Mouse (Mus musculus) midbrain, postnatal 0 days (tissue): ENCODE results near the gene Htra1. TPM values are rescaled to one million over a fixed set of nuclear protein-coding genes. Genes with fewer than 3 reads are reported as not detected.

Source experiments
- ATAC-seq: fragments of 200-750 bp; cut with Nextera tagmentation; 2 replicates; pipeline ENCODE4 v1.8.0; 2017; ENCODE audit warnings: moderate number of reproducible peaks, mild to moderate bottlenecking, moderate TSS enrichment, moderate library complexity; ENCODE audit not compliant: low FRiP score
- DNase-seq: peaks from one replicate; pipeline ENCODE4 v3.0.0-alpha.2; 2015; ENCODE audit warnings: low spot score
- H3K27ac ChIP-seq: fragments of 300-500 bp; sonication (generic); 2 replicates; pipeline ENCODE4 v1.5.1; 2014; ENCODE audit warnings: low read depth, mild to moderate bottlenecking, low read length, mixed read lengths
- H3K27me3 ChIP-seq: fragments of 300-500 bp; sonication (generic); 2 replicates; pipeline ENCODE4 v1.6.1; 2014; ENCODE audit warnings: low read length, control low read depth, mixed read lengths; ENCODE audit not compliant: insufficient read depth
- H3K36me3 ChIP-seq: fragments of 300-500 bp; sonication (generic); 2 replicates; pipeline ENCODE4 v1.6.1; 2014; ENCODE audit warnings: low read length, control low read depth, mixed read lengths; ENCODE audit not compliant: insufficient read depth
- H3K4me1 ChIP-seq: fragments of 300-500 bp; sonication (generic); 2 replicates; pipeline ENCODE4 v1.6.1; 2014; ENCODE audit warnings: mild to moderate bottlenecking, control low read depth, antibody characterized with exemption, low read length, mixed read lengths; ENCODE audit not compliant: insufficient read depth
- H3K4me2 ChIP-seq: fragments of 300-500 bp; sonication (generic); 2 replicates; pipeline ENCODE4 v1.6.1; 2014; ENCODE audit warnings: low read depth, mild to moderate bottlenecking, low read length, mixed read lengths; ENCODE audit not compliant: poor library complexity, severe bottlenecking
- H3K4me3 ChIP-seq: fragments of 300-500 bp; sonication (generic); 2 replicates; pipeline ENCODE4 v1.5.1; 2014; ENCODE audit warnings: low read depth, mild to moderate bottlenecking, low read length, moderate library complexity
- H3K9ac ChIP-seq: fragments of 300-500 bp; sonication (generic); replicated peaks from 2 replicates; pipeline ENCODE4 v1.6.1; 2014; ENCODE audit warnings: mild to moderate bottlenecking, low read length, moderate library complexity, mixed read lengths; ENCODE audit not compliant: poor library complexity, severe bottlenecking
- H3K9me3 ChIP-seq: fragments of 300-500 bp; sonication (generic); 2 replicates; pipeline ENCODE4 v1.6.1; 2016; ENCODE audit warnings: low read length, control low read depth
- CTCF ChIP-seq: IDR thresholded peaks from 2 replicates; pipeline ENCODE4 v1.5.1; 2016; ENCODE audit warnings: antibody characterized with exemption, mild to moderate bottlenecking
- WGBS: fragments of 180-500 bp; shearing (Covaris S2); extraction: QIAGEN DNeasy Blood & Tissue Kit; methylation state at CpG from one replicate; pipeline ENCODE4 v1.1.7; 2014; 5-methylcytosine and 5-hydroxymethylcytosine counted together
- polyA plus RNA-seq: library from polyadenylated mRNA; unstranded; fragments of >200 nt; fragmentation: Nextera tagmentation; extraction: Ambion mirVana; gene quantifications from 2 replicates; pipeline ENCODE4 v1.2.1, GENCODE M21; 2015
- total RNA-seq: library from RNA; depleted of rRNA; stranded (reverse); fragments of >200 nt; gene quantifications from 2 replicates; pipeline ENCODE4 v1.2.3, GENCODE M21; 2014

Gene Htra1
- total and polyA plus RNA-seq, 2 experiments from 2014 or later, result 31.8 to 32.9 TPM

GRCm38 (mm10) chr7:130988146-130988545 is 52.2 kb downstream of the Htra1 start:
- Histone ChIP-seq H3K4me1 (no peaks in the 10 kb centered on the region), H3K36me3 (no peaks in the 10 kb centered on the region), H3K27me3 (no peaks in the 10 kb centered on the region), H3K27ac (no peak overlapping the region), H3K9me3 (no peaks in the 10 kb centered on the region), H3K4me3 (no peak overlapping the region), H3K9ac (no peak overlapping the region), H3K4me2 (no peak overlapping the region)
- TF ChIP-seq CTCF, result no peak
- DNase-seq (no peak), ATAC-seq (no peak)
- WGBS, result 70% methylated on average over 5 of the region's 5 CpGs

GRCm38 (mm10) chr7:130989371-130989770 is 53.5 kb downstream of the Htra1 start:
- ATAC-seq (no peak), DNase-seq (no peak)
- Histone ChIP-seq H3K27me3 (no peaks in the 10 kb centered on the region), H3K4me2 (no peak overlapping the region), H3K9ac (no peak overlapping the region), H3K4me3 (no peak overlapping the region), H3K9me3 (no peaks in the 10 kb centered on the region), H3K36me3 (no peaks in the 10 kb centered on the region), H3K27ac (no peak overlapping the region), H3K4me1 (no peaks in the 10 kb centered on the region)
- WGBS, result 48% methylated on average over 3 of the region's 3 CpGs
- no peak for TF ChIP-seq CTCF

DNA sequence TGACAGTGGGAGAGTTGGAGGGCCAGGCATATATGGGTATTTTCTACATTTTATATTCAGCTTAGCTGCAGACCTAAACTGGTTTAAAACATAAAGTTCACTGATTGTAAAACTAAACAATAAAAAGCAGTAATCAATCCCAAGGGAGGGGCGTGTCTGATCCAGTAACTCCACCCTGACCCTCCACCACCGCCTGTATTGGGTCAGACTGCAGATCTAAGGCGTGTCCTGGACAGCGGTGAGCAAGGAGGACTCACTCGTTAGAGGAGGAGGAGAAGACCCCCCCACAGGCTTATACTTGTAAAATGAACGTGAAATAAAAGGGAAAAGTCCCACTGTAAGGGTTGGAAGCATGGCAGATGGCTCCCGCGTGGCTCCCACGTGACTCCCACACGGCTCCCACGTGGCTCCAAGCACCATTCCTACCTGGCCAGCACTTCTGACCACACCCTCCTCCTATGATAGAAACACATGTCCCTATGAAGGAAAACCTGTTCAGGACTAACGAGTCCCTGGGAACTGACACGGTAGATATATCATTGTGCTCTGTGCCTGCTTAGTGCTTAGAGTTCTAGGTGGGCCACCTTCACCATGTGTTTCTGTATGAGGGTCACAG is 55.4 kb downstream of the Htra1 start:
- H3K36me3 ChIP-seq, result no peaks in the 10 kb centered on the region
- no peak for TF ChIP-seq CTCF
- no peaks in the 10 kb centered on the region; the same call in 1 of the 2 replicates for H3K9me3 ChIP-seq
- H3K4me3 ChIP-seq, result no peak overlapping the region
- H3K4me2 ChIP-seq, result no peak overlapping the region
- H3K4me1 ChIP-seq, result no peaks in the 10 kb centered on the region
- no peaks in the 10 kb centered on the region for H3K27me3 ChIP-seq
- H3K9ac ChIP-seq, result no peak overlapping the region
- WGBS, result 88% methylated on average over 13 of the region's 13 CpGs
- no peak overlapping the region for H3K27ac ChIP-seq
- ATAC-seq (no peak), DNase-seq (no peak)

DNA sequence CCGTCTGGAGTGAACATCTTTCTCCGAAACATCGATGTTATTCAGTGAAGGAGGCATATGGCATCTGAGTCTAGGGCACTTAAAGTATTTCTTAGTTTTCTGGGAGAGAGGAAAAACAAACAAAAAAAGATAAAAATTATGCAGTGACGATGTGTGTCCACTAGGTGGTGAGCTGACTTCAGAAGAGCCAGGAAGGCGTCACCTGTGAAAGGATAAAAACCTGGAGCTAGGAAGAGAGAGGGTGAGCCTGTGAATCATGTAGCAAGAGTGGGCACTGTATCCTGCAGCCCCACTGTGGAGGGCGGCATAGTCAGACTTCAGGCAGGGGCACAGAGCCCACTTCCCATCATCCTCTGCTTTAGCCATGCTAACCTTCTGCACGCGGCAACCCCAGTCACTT is 58.0 kb downstream of the Htra1 start:
- Histone ChIP-seq H3K36me3 (no peaks in the 10 kb centered on the region), H3K9me3 (no peaks in the 10 kb centered on the region; the same call in 1 of the 2 replicates), H3K27ac (no peak overlapping the region), H3K4me3 (no peak overlapping the region), H3K4me2 (no peak overlapping the region), H3K27me3 (no peaks in the 10 kb centered on the region), H3K9ac (no peak overlapping the region), H3K4me1 (no peaks in the 10 kb centered on the region)
- peak; percentile 82 for TF ChIP-seq CTCF
- ATAC-seq (no peak), DNase-seq (peak; percentile 53)
- WGBS, result 52% methylated on average over 8 of the region's 8 CpGs

GRCm38 (mm10) chr7:131001976-131002726 is 66.2 kb downstream of the Htra1 start:
- no peaks in the 10 kb centered on the region for H3K27me3 ChIP-seq
- no peak overlapping the region for H3K27ac ChIP-seq
- DNase-seq (no peak), ATAC-seq (no peak)
- no peak overlapping the region for H3K4me2 ChIP-seq
- no peak overlapping the region for H3K4me3 ChIP-seq
- no peak overlapping the region for H3K9ac ChIP-seq
- H3K9me3 ChIP-seq, result peaks cover 4% of the 10 kb centered on the region; the same call in 1 of the 2 replicates
- H3K4me1 ChIP-seq, result no peaks in the 10 kb centered on the region
- H3K36me3 ChIP-seq, result no peaks in the 10 kb centered on the region
- no peak for TF ChIP-seq CTCF
- 88% methylated on average over 12 of the region's 12 CpGs for WGBS

DNA sequence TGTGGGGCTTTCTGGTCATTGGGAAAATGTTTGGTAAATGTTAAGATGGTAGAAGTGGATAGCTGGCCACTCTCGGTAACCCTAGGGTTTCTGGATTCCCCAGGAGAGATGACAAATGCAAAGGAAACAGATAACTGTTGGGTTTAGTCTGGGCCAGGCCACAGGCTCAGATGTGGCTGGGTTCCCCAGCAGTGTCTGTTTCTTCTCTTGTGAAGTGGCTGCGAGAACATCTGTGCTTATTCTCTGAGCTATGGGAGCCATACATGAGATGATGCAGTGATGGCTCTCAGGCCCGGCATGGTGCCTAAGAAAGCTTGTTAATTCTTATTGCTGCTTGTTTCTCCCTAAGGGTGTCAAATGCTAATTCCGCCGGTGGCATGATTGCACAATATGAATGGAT is 68.2 kb downstream of the Htra1 start:
- no peak overlapping the region for H3K4me2 ChIP-seq
- peaks cover 10% of the 10 kb centered on the region; the same call in 1 of the 2 replicates for H3K9me3 ChIP-seq
- 92% methylated on average over 5 of the region's 5 CpGs for WGBS
- H3K4me3 ChIP-seq, result no peak overlapping the region
- TF ChIP-seq CTCF, result no peak
- no peaks in the 10 kb centered on the region for H3K36me3 ChIP-seq
- no peaks in the 10 kb centered on the region for H3K27me3 ChIP-seq
- ATAC-seq (no peak), DNase-seq (no peak)
- no peaks in the 10 kb centered on the region for H3K4me1 ChIP-seq
- H3K9ac ChIP-seq, result no peak overlapping the region
- H3K27ac ChIP-seq, result no peak overlapping the region
